Mouse (Mus musculus): ENCODE data around the gene Fbxo45. TPM values are rescaled to one million over a fixed set of nuclear protein-coding genes. Genes with fewer than 3 reads are reported as not detected.

The Fbxo45 gene
- total and polyA plus RNA-seq, 3 experiments: 21.4 to 24.4 (median 22.4) TPM

DNA sequence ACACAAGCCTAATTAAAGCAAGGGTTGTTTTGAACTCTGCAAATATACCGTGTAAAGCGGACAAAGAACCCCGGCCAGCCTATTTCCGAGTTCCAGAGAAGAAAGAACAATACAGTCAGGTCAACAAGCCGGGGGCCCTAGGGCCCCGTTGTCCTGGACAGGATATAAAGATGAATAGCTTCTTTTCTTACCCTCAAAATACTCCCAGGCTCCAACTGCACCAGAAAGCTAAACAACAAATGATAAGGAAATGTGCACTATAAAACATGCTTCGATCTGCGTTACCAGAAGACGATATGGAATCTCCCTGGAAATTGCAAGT lies 46.0 kb downstream of the Fbxo45 start:
- Histone ChIP-seq H3K4me1 (ENCODE audit: control insufficient read depth in 1 of 2, insufficient read depth in 2 of 2) (peaks cover 0 to 9% of the 10 kb centered on the region in 2 experiments; a peak in 1 of 4 replicates), H3K9me3 (replicated peaks; ENCODE audit: low read length) (peaks cover 9% of the 10 kb centered on the region), H3K27me3 (replicated peaks) (no peaks in the 10 kb centered on the region), H3K9ac (ENCODE audit: insufficient read depth, low read depth) (no peak overlapping the region), H3K79me2 (replicated peaks; ENCODE audit: control insufficient read depth, extremely low read depth, insufficient read depth, poor library complexity, severe bottlenecking) (no peaks in the 10 kb centered on the region), H3K4me3 (replicated peaks in 1 of 3; ENCODE audit: low read depth in 2 of 3, low read length in 2 of 3, poor library complexity in 1 of 3) (no peak overlapping the region), H3K27ac (ENCODE audit: insufficient read depth, low read depth) (no peak overlapping the region), H3K4me2 (ENCODE audit: insufficient read depth, low read depth, poor library complexity, severe bottlenecking) (no peak overlapping the region), H3K36me3 (replicated peaks in 1 of 2; ENCODE audit: control insufficient read depth in 1 of 2, insufficient read depth in 1 of 2, low read length in 1 of 2) (no peaks in the 10 kb centered on the region)
- dilution Hi-C loops (cut with MboI; ENCODE audit: extremely low pct_ligation_motif_present, extremely low pct_unique_long_range_greater_than_20kb, low sequenced_read_pairs) (no loop called here), in situ Hi-C loops (cut with MboI; ENCODE audit: low pct_ligation_motif_present, low pct_unique_long_range_greater_than_20kb, low sequenced_read_pairs) (loop anchor here (5.0 kb wide), 2 partner anchors 34 to 89 kb away; partner anchors contain the start of gene Nrros)
- TF ChIP-seq CTCF (conservative IDR thresholded peaks at IDR 0.05 in 1 of 2, IDR thresholded peaks at IDR 0.05 in 1 of 2; ENCODE audit: low read depth in 2 of 2, low read length in 2 of 2): no peak
- no peak for DNase-seq (ENCODE audit: extremely low read depth)

GRCm38 (mm10) chr16:32200256-32201003 lies 46.5 kb downstream of the Fbxo45 start:
- in situ Hi-C loops (cut with MboI; ENCODE audit: low pct_ligation_motif_present, low pct_unique_long_range_greater_than_20kb, low sequenced_read_pairs): loop anchor here (5.0 kb wide), 2 partner anchors 33 to 88 kb away; partner anchors contain the start of gene Nrros
- DNase-seq (ENCODE audit: extremely low read depth): no peak
- Histone ChIP-seq H3K9ac (ENCODE audit: insufficient read depth, low read depth) (no peak overlapping the region), H3K36me3 (replicated peaks in 1 of 2; ENCODE audit: control insufficient read depth in 1 of 2, insufficient read depth in 1 of 2, low read length in 1 of 2) (no peaks in the 10 kb centered on the region), H3K4me2 (ENCODE audit: insufficient read depth, low read depth, poor library complexity, severe bottlenecking) (no peak overlapping the region), H3K4me3 (replicated peaks in 1 of 3; ENCODE audit: low read depth in 2 of 3, low read length in 2 of 3, poor library complexity in 1 of 3) (no peak overlapping the region), H3K27ac (ENCODE audit: insufficient read depth, low read depth) (no peak overlapping the region), H3K79me2 (replicated peaks; ENCODE audit: control insufficient read depth, extremely low read depth, insufficient read depth, poor library complexity, severe bottlenecking) (no peaks in the 10 kb centered on the region), H3K9me3 (replicated peaks; ENCODE audit: low read length) (peaks cover 9% of the 10 kb centered on the region), H3K27me3 (replicated peaks) (no peaks in the 10 kb centered on the region), H3K4me1 (ENCODE audit: control insufficient read depth in 1 of 2, insufficient read depth in 2 of 2) (peaks cover 0 to 9% of the 10 kb centered on the region in 2 experiments; a peak in 1 of 4 replicates)
- TF ChIP-seq NRF1 (IDR thresholded peaks at IDR 0.05; ENCODE audit: low read depth, low read length): no peak
- dilution Hi-C loops (cut with MboI; ENCODE audit: extremely low pct_ligation_motif_present, extremely low pct_unique_long_range_greater_than_20kb, low sequenced_read_pairs): no loop called here

DNA sequence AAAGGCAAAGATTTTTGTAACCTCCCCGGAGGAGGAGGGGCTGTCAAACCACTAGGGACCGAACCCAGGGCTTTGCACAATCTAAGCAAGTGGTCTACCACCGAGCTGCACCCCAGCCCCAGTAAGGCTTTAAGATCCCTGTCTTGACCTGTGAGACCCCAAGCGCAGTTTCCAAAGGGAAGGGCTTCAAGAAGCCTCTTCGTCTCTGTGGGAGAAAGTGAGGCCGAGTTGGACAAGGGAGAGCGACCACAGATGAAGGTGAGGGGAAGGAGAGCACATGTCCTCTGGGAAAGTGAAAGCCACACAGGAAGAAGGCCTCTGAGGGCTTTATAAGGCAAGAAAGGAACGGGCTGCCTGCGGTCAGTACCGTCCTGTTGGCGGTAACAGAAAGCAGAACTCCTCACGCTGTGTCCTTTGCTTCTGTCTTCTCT lies 56.9 kb downstream of the Fbxo45 start:
- peaks cover 5 to 18% of the 10 kb centered on the region in 2 experiments; a peak in 3 of 4 replicates for H3K4me1 ChIP-seq (ENCODE audit: control insufficient read depth in 1 of 2, insufficient read depth in 2 of 2)
- in situ Hi-C loops (cut with MboI; ENCODE audit: low pct_ligation_motif_present, low pct_unique_long_range_greater_than_20kb, low sequenced_read_pairs) (no loop called here), dilution Hi-C loops (cut with MboI; ENCODE audit: extremely low pct_ligation_motif_present, extremely low pct_unique_long_range_greater_than_20kb, low sequenced_read_pairs) (no loop called here)
- no peaks in the 10 kb centered on the region for H3K36me3 ChIP-seq (replicated peaks in 1 of 2; ENCODE audit: control insufficient read depth in 1 of 2, insufficient read depth in 1 of 2, low read length in 1 of 2)
- peak overlapping the region; percentile 1; the same call in 1 of the 2 replicates for H3K9ac ChIP-seq (ENCODE audit: insufficient read depth, low read depth)
- H3K9me3 ChIP-seq (replicated peaks; ENCODE audit: low read length): peaks cover 3% of the 10 kb centered on the region
- H3K4me2 ChIP-seq (ENCODE audit: insufficient read depth, low read depth, poor library complexity, severe bottlenecking): peak overlapping the region; percentile 83
- TF ChIP-seq HCFC1 (IDR thresholded peaks at IDR 0.05; ENCODE audit: low read depth, low read length) (no peak), MXI1 (IDR thresholded peaks at IDR 0.05; ENCODE audit: low read depth, low read length) (peak; percentile 35; the same call in 1 of the 2 replicates), POLR2A (IDR thresholded peaks at IDR 0.05; ENCODE audit: low read depth, low read length) (no peak), MAFK (IDR thresholded peaks at IDR 0.05; ENCODE audit: insufficient replicate concordance, low read length) (peak; percentile 69; the same call in 1 of the 2 replicates), UBTF (IDR thresholded peaks at IDR 0.05; ENCODE audit: low read depth, low read length) (no peak; the same call in 1 of the 2 replicates), KAT2A (IDR thresholded peaks at IDR 0.05; ENCODE audit: insufficient replicate concordance, low read length) (no peak), USF2 (conservative IDR thresholded peaks at IDR 0.05; ENCODE audit: low read depth, low read length) (no peak), MAX (IDR thresholded peaks at IDR 0.05; ENCODE audit: low read length) (peak; percentile 83), ETS1 (conservative IDR thresholded peaks at IDR 0.05; ENCODE audit: low read depth, low read length) (peak; percentile 57), ELF1 (IDR thresholded peaks at IDR 0.05; ENCODE audit: low read depth, low read length) (no peak), ZC3H11A (IDR thresholded peaks at IDR 0.05; ENCODE audit: low read depth, low read length) (no peak), IRF4 (IDR thresholded peaks at IDR 0.05; ENCODE audit: low read depth, low read length) (0 out of 2 replicates have a peak, but pooled peaks have one; percentile 32), CTCF (conservative IDR thresholded peaks at IDR 0.05 in 1 of 2, IDR thresholded peaks at IDR 0.05 in 1 of 2; ENCODE audit: low read depth in 2 of 2, low read length in 2 of 2) (no peak), SMC3 (IDR thresholded peaks at IDR 0.05; ENCODE audit: low read depth, low read length) (no peak), EP300 (IDR thresholded peaks at IDR 0.05; ENCODE audit: low read length) (peak; percentile 42; the same call in 1 of the 2 replicates), GABPA (IDR thresholded peaks at IDR 0.05; ENCODE audit: insufficient replicate concordance, low read depth, low read length) (no peak), BHLHE40 (IDR thresholded peaks at IDR 0.05; ENCODE audit: low read depth, low read length) (peak; percentile 90), TBP (conservative IDR thresholded peaks at IDR 0.05; ENCODE audit: low read depth, low read length) (peak; percentile 58; the same call in 1 of the 2 replicates), MEF2A (IDR thresholded peaks at IDR 0.05; ENCODE audit: borderline replicate concordance, low read depth, low read length) (peak; percentile 71; the same call in 1 of the 2 replicates), MYC (IDR thresholded peaks at IDR 0.05; ENCODE audit: low read depth, low read length) (peak; percentile 88)
- peak overlapping the region; percentile 5 to 12 (median 8) for H3K4me3 ChIP-seq (replicated peaks in 1 of 3; ENCODE audit: low read depth in 2 of 3, low read length in 2 of 3, poor library complexity in 1 of 3)
- peaks cover 13% of the 10 kb centered on the region for H3K27me3 ChIP-seq (replicated peaks)
- peak; percentile 74 for DNase-seq (ENCODE audit: extremely low read depth)
- no peak overlapping the region for H3K27ac ChIP-seq (ENCODE audit: insufficient read depth, low read depth)
- no peaks in the 10 kb centered on the region for H3K79me2 ChIP-seq (replicated peaks; ENCODE audit: control insufficient read depth, extremely low read depth, insufficient read depth, poor library complexity, severe bottlenecking)
